Mouse (Mus musculus) myocyte (in vitro differentiated cells): ENCODE data around the gene Ccdc177.

Source experiments
- MYOG ChIP-seq, 3 experiments: IDR thresholded peaks; one replicate each; pipeline ENCODE4 v1.6.1; 2011; ENCODE audit warnings: control low read depth in 2 of 3, low read depth in 2 of 3, mild to moderate bottlenecking in 2 of 3; ENCODE audit not compliant: insufficient read length in 2 of 3, control insufficient read depth in 1 of 3, insufficient read depth in 1 of 3
- POLR2A ChIP-seq: IDR thresholded peaks from one replicate; pipeline ENCODE4 v1.6.1; 2011; ENCODE audit warnings: low read depth, mild to moderate bottlenecking, control low read depth, moderate library complexity; ENCODE audit not compliant: insufficient read length
- POLR2AphosphoS2 ChIP-seq: IDR thresholded peaks from one replicate; pipeline ENCODE4 v1.6.1; 2011; ENCODE audit warnings: low read depth, control low read depth; ENCODE audit not compliant: insufficient read length
- REST ChIP-seq: IDR thresholded peaks from one replicate; pipeline ENCODE4 v1.6.1; 2011; ENCODE audit warnings: mild to moderate bottlenecking, control low read depth, moderate library complexity; ENCODE audit not compliant: insufficient read depth, insufficient read length
- TCF12 ChIP-seq: IDR thresholded peaks from one replicate; pipeline ENCODE4 v1.6.1; 2011; ENCODE audit warnings: mild to moderate bottlenecking, control low read depth; ENCODE audit not compliant: poor library complexity, insufficient read depth, severe bottlenecking

DNA sequence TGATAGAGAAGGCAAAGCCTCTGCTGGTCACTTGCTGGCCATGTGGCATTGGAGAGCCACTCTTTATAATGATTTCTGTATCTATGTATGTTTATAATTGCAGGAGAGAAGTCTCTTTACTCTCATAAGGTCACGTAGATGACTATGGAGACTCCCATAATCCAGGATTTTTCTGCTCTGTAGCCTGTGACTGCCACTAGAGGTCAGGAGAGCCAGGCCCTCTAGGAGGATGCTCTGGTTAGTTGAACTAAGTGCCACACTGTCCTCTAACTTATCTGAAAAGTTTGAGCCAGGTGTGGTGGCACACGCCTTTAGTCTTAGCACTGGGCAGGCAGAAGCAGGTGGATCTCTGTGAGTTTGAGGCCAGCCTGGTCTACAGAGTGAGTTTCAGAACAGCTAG is 31.7 kb downstream of the Ccdc177 start:
- no peak for TF ChIP-seq MYOG (IDR thresholded peaks at IDR 0.05; ENCODE audit: control insufficient read depth in 1 of 3, insufficient read depth in 1 of 3, insufficient read length in 2 of 3, low read depth in 2 of 3)
- no peak for TF ChIP-seq REST
- no peak for TF ChIP-seq POLR2A
- TF ChIP-seq POLR2AphosphoS2, result no peak
- TF ChIP-seq TCF12, result no peak
